Mouse (Mus musculus) CH12.LX (cell line): ENCODE measurements at regions not wholly inside any gene's neighbourhood (a gene's known extent, or its start where the extent isn't known, plus 50 kb on each side); places are given as distances from the start of the nearest gene placed in this dataset.

Experiments used
- CHD2 ChIP-seq: IDR thresholded peaks from 2 replicates; pipeline ENCODE4 v1.6.1; 2011; ENCODE audit warnings: low read length, improper control_type of control experiment
- CTCF ChIP-seq, 2 experiments: IDR thresholded peaks in 1 of 2; conservative IDR thresholded peaks in 1 of 2; 2 replicates each; pipeline ENCODE4 v1.5.1; 2011 to 2012; ENCODE audit warnings: low read depth in 2 of 2, low read length in 2 of 2, improper control_type of control experiment in 1 of 2, inconsistent platforms in 1 of 2, mild to moderate bottlenecking in 1 of 2, moderate library complexity in 1 of 2
- EP300 ChIP-seq: IDR thresholded peaks from 2 replicates; pipeline ENCODE4 v1.6.1; 2011; ENCODE audit warnings: low read length, improper control_type of control experiment
- JUN ChIP-seq: IDR thresholded peaks from 2 replicates; pipeline ENCODE4 v1.6.1; 2011; ENCODE audit warnings: low read depth, mild to moderate bottlenecking, low read length, improper control_type of control experiment, moderate library complexity; ENCODE audit not compliant: insufficient read depth
- KAT2A ChIP-seq: IDR thresholded peaks from 2 replicates; pipeline ENCODE4 v1.6.1; 2012; ENCODE audit warnings: low read length, improper control_type of control experiment, inconsistent platforms; ENCODE audit not compliant: insufficient replicate concordance
- MAX ChIP-seq: IDR thresholded peaks from 2 replicates; pipeline ENCODE4 v1.6.1; 2011; ENCODE audit warnings: low read length, improper control_type of control experiment
- NELFE ChIP-seq: IDR thresholded peaks from 2 replicates; pipeline ENCODE4 v1.6.1; 2011; ENCODE audit warnings: low read depth, low read length, improper control_type of control experiment
- POLR2A ChIP-seq: IDR thresholded peaks from 2 replicates; pipeline ENCODE4 v1.6.1; 2011; ENCODE audit warnings: low read depth, mild to moderate bottlenecking, improper control_type of control experiment, low read length
- SMC3 ChIP-seq: IDR thresholded peaks from 2 replicates; pipeline ENCODE4 v1.6.1; 2011; ENCODE audit warnings: low read depth, low read length, improper control_type of control experiment
- UBTF ChIP-seq: IDR thresholded peaks from 2 replicates; pipeline ENCODE4 v1.6.1; 2012; ENCODE audit warnings: low read depth, mild to moderate bottlenecking, inconsistent platforms, low read length, improper control_type of control experiment, moderate library complexity
- USF1 ChIP-seq: IDR thresholded peaks from 2 replicates; pipeline ENCODE4 v1.6.1; 2014; ENCODE audit warnings: low read depth, mild to moderate bottlenecking, inconsistent platforms, low read length, improper control_type of control experiment
- USF2 ChIP-seq: conservative IDR thresholded peaks from 2 replicates; pipeline ENCODE4 v1.6.1; 2011; ENCODE audit warnings: low read depth, low read length, improper control_type of control experiment
- ZMIZ1 ChIP-seq: IDR thresholded peaks from 2 replicates; pipeline ENCODE4 v1.6.1; 2012; ENCODE audit warnings: low read depth, mild to moderate bottlenecking, inconsistent platforms, low read length, improper control_type of control experiment
- ZNF384 ChIP-seq: IDR thresholded peaks from 2 replicates; pipeline ENCODE4 v1.6.1; 2012; ENCODE audit warnings: low read depth, low read length, improper control_type of control experiment, inconsistent platforms

- TF ChIP-seq SMC3 (no peak), ZNF384 (no peak), EP300 (no peak), USF2 (no peak), CHD2 (no peak), POLR2A (no peak), ZMIZ1 (no peak), CTCF (conservative IDR thresholded peaks at IDR 0.05 in 1 of 2, IDR thresholded peaks at IDR 0.05 in 1 of 2; ENCODE audit: low read depth in 2 of 2, low read length in 2 of 2) (no peak), UBTF (no peak), NELFE (no peak), MAX (no peak), USF1 (no peak), KAT2A (no peak), JUN (no peak)
These were observed 120.9 kb upstream of the AI593442 start for GRCm38 (mm10) chr9:52800476-52800875.
